Mouse (Mus musculus) neural tube, postnatal 0 days (tissue): ENCODE results near the gene Nsmce4a. TPM values are rescaled to one million over a fixed set of nuclear protein-coding genes. Genes with fewer than 3 reads are reported as not detected.

Experiments
- polyA plus RNA-seq: library from polyadenylated mRNA; unstranded; fragments of >200 nt; fragmentation: Nextera tagmentation; extraction: Ambion mirVana; gene quantifications from 2 replicates; pipeline ENCODE4 v1.2.1, GENCODE M21; 2015

Nsmce4a gene
- 73.5 and 75.2 TPM in 2 replicates for polyA plus RNA-seq

DNA sequence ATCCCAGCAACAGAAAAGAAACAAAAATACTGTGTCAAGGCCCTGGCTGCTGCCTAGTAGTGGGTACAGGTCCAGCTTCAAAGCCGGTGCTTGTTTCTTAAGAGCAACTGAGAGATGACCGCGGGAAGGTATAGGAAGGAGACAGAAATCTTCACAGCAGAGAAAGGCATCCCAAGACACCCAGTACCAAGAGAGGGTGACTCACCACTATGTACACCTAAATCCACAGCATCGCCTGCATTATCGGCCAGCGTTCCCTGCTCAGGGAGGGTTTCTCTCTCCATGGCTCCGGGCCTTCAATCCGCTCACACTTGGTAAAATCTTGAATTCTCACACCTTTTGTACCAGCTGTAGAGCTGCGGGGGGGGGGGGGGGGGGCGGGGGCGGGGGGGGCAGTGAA, at the start of gene Nsmce4a:
Gene Nsmce4a, minus strand, starts transcription at position 298 of the 400 bp plus-strand sequence.

DNA sequence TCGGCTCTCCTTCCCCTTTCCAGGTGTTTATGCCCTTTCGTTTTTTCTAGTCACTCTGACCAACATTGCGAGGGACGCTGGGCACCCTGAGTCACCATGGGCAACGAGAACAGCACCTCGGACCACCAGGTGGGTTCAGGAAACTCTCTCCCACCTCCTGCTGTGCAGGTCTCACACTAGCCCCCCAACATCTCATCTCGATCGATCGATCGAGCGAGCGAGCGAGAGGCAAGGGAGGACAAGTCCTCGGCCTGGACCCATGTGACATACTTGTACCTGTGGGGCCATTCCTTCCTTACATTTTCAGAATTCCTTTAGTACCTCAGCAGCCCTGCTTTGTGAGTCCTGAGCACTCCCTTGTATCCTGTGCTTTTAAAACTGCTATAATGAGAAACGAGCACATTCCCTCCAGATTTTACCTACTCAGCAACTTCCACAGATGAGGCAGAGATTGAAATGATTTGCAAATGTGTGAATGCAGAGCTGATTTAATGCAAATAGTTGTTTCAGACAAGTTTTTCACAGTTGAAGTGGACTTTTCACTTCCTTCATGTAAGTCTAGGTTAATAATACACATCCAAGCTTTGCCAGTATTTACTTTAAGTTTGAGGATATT, 4.6 kb upstream of the Nsmce4a start, which contains the start of gene Tacc2:
Gene Tacc2, plus strand, starts transcription at position 51 of the 616 bp plus-strand sequence.

DNA sequence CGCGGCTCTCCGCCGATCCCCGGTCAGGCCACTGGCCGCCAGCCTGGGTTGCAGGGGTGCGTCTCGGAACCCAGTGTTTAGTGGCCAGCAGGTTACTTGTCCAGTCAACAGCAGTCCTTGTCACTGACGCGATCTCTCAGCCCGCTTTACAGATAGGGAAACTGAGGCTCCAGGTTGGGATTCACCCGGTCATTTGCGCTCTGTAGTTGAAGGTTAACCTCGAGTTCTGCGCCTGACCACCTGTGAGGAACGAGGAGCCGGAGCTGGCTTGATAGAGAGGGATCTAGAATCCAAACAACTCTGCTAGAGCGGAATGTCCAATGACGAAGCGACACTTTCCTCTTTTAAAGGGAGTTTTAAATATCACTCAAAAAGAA, 52.9 kb downstream of the Nsmce4a start, which contains the start of gene Ate1:
Gene Ate1, minus strand, starts transcription at position 321 of the 377 bp plus-strand sequence.

Other genes starting within 250 kb of the Nsmce4a start
- gene Ate1, start 52.7 kb downstream of the Nsmce4a start, polyA plus RNA-seq = 128 TPM in 2 replicates
- gene Tacc2, start 4.3 kb upstream of the Nsmce4a start, polyA plus RNA-seq = 41.8 and 46.4 TPM in 2 replicates
- 0.15 and 0.22 TPM in 2 replicates for gene Btbd16, start 201.0 kb upstream of the Nsmce4a start, polyA plus RNA-seq